ENCODE assay signal across 9 mouse cellular contexts in genomic region chr2:163788484-163788883, GRCm38 (mm10). TPM values are rescaled to one million over a fixed set of nuclear protein-coding genes. Genes with fewer than 3 reads are reported as not detected.
DNase-seq lines count a peak whose midpoint lies in the region; ATAC-seq and TF ChIP-seq lines count a peak whose summit lies in the region.
"Had no signal": no experiment of that assay in that cellular context is flagged by ENCODE, and none has a peak within 500 bp of the region (broad histone marks: within the 10 kb centered on the region; RNA-seq: fewer than 3 reads in every experiment).

No protein-coding gene starts in this region.

- peak; percentile 73 for DNase-seq in A20 (ENCODE audit: low read depth, low spot score)
- peak; percentile 61 for DNase-seq in ES-CJ7 (ENCODE audit: low read depth, low spot score)
- peak; percentile 50 for DNase-seq in cerebellum, adult 11-12 months
- peak; percentile 68 to 77 for DNase-seq in frontal cortex, postnatal 36 days (ENCODE audit: low spot score in 2 of 2)
- DNase-seq in kidney, postnatal 14 days = peak; percentile 76
- DNase-seq in liver, embryonic 14.5 days (ENCODE audit: low read depth in 3 of 3, low spot score in 3 of 3) = peak in 2 of 3 experiments; percentile 13 to 15
- peak; percentile 57 for DNase-seq in retina, postnatal 7 days (ENCODE audit: low read depth, low spot score)
- DNase-seq: liver, embryonic 13.5 days had no signal

- 64% methylated on average over 4 of the region's 4 CpGs for WGBS in liver, embryonic 14.5 days (ENCODE audit: insufficient replicate concordance)

- no peak overlapping the region for H3K4me3 ChIP-seq in liver, embryonic 14.5 days (ENCODE audit: insufficient read depth in 1 of 2, low read depth in 2 of 2, low read length in 2 of 2)
- H3K4me3 ChIP-seq: liver, embryonic 13.5 days had no signal

- H3K4me2 ChIP-seq in liver, embryonic 14.5 days (ENCODE audit: low read depth) = no peak overlapping the region
- H3K4me2 ChIP-seq: liver, embryonic 13.5 days had no signal

- no peak overlapping the region for H3K27ac ChIP-seq in liver, embryonic 14.5 days
- H3K27ac ChIP-seq: liver, embryonic 13.5 days had no signal

- no peak for ATAC-seq in liver, embryonic 14.5 days (ENCODE audit: insufficient read depth)
- no peak for ATAC-seq in activated CD4-positive, CD25-positive, alpha-beta regulatory T cell, adult 4 months

- no peaks in the 10 kb centered on the region for H3K36me3 ChIP-seq in liver, embryonic 14.5 days (replicated peaks; ENCODE audit: control insufficient read depth, insufficient read depth, low read depth)
- H3K36me3 ChIP-seq: liver, embryonic 13.5 days had no signal

- TF ChIP-seq CTCF in liver, embryonic 14.5 days (IDR thresholded peaks at IDR 0.05; ENCODE audit: low read depth) = peak; percentile 71

- H3K9me3 ChIP-seq in liver, embryonic 14.5 days (ENCODE audit: control insufficient read depth, low read length) = no peaks in the 10 kb centered on the region
- H3K9me3 ChIP-seq: liver, embryonic 13.5 days had no signal

- no peaks in the 10 kb centered on the region for H3K4me1 ChIP-seq in liver, embryonic 14.5 days (replicated peaks; ENCODE audit: control insufficient read depth in 2 of 2, insufficient read depth in 2 of 2, low read length in 1 of 2)
- H3K4me1 ChIP-seq: liver, embryonic 13.5 days had no signal

- H3K27me3 ChIP-seq in liver, embryonic 14.5 days (ENCODE audit: control insufficient read depth, insufficient read depth, low read length) = no peaks in the 10 kb centered on the region
- H3K27me3 ChIP-seq: liver, embryonic 13.5 days had no signal

- TF ChIP-seq EP300 in liver, embryonic 14.5 days (IDR thresholded peaks at IDR 0.05; ENCODE audit: low read depth) = no peak

- no peak overlapping the region for H3K9ac ChIP-seq in liver, embryonic 14.5 days (replicated peaks)
- H3K9ac ChIP-seq: liver, embryonic 13.5 days had no signal

RNA-seq across cellular contexts. Expression of gene Ccn5, which starts 32.2 kb away (rescaled TPM):
- not detected in 2 replicates for polyA plus RNA-seq in liver, embryonic 14.5 days (2012; rRNA removed)
- polyA plus RNA-seq in liver, embryonic 14.5 days (2014; fragmentation: Nextera tagmentation; extraction: Ambion mirVana) = 0.11 TPM in 1 of 2 replicates, not detected in the other
- not detected for polyA plus RNA-seq in activated CD4-positive, CD25-positive, alpha-beta regulatory T cell, adult 4 months (2017; shearing (Covaris generic))

RNA-seq across cellular contexts. Expression of gene Ada, which starts 38.4 kb away (rescaled TPM):
- 1.7 and 2.9 TPM in 2 replicates for polyA plus RNA-seq in liver, embryonic 14.5 days (2012; rRNA removed)
- polyA plus RNA-seq in liver, embryonic 14.5 days (2014; fragmentation: Nextera tagmentation; extraction: Ambion mirVana) = 3.8 and 4.1 TPM in 2 replicates
- polyA plus RNA-seq in activated CD4-positive, CD25-positive, alpha-beta regulatory T cell, adult 4 months (2017; shearing (Covaris generic)) = 10 to 100 TPM in 1 of 2 experiments, 1 to 10 TPM in 1; 8.1 to 10.8 TPM

Comparison
In these comparisons a context has a peak if more than half of its experiments do, and no peak if none do; other contexts are left out.
1. DNase-seq: peak in every context shown above with its lines; median percentile 76 in kidney, postnatal 14 days; 73 in A20; 72 in frontal cortex, postnatal 36 days; 61 in ES-CJ7; 57 in retina, postnatal 7 days; 50 in cerebellum, adult 11-12 months; 14 in liver, embryonic 14.5 days.